ENCODE assay signal across 8 mouse cellular contexts in genomic region chr13:91807155-91807839, GRCm38 (mm10). TPM values are rescaled to one million over a fixed set of nuclear protein-coding genes. Genes with fewer than 3 reads are reported as not detected.
A peak's percentile ranks its signal among the peaks of the same experiment; 100 is the strongest.
DNase-seq lines count a peak whose midpoint lies in the region; ATAC-seq lines count a peak whose summit lies in the region.

Zcchc9 (minus strand) TSS chr13:91807705.

- peak; percentile 93 for DNase-seq in R1 (ENCODE audit: low read depth, low spot score)
- peak; percentile 94 for DNase-seq in cerebellum, postnatal 25 days
- peak; percentile 89 to 94 for DNase-seq in frontal cortex, postnatal 36 days (ENCODE audit: low spot score in 2 of 2)
- peak; percentile 85 for DNase-seq in left cerebral cortex, adult 11 months (ENCODE audit: low spot score)
- DNase-seq in lung, postnatal 4 days: peak; percentile 91 to 92
- peak; percentile 91 for DNase-seq in retina, postnatal 7 days (ENCODE audit: low read depth, low spot score)
- peak; percentile 82 for DNase-seq in urinary bladder, adult 2 months (ENCODE audit: low spot score)

- H3K27ac ChIP-seq in hindbrain, embryonic 15.5 days (replicated peaks): peak within 1 kb of the TSS; percentile 98

- ATAC-seq in hindbrain, embryonic 15.5 days (ENCODE audit: low FRiP score, low read depth): peak; percentile 99

- H3K9ac ChIP-seq in hindbrain, embryonic 15.5 days: peak within 1 kb of the TSS; percentile 99

- H3K9me3 ChIP-seq in hindbrain, embryonic 15.5 days: no peaks in the 10 kb centered on the region

- peaks cover 11% of the 10 kb centered on the region for H3K4me1 ChIP-seq in hindbrain, embryonic 15.5 days (replicated peaks)

- peak within 1 kb of the TSS; percentile 94 for H3K4me3 ChIP-seq in hindbrain, embryonic 15.5 days

- H3K4me2 ChIP-seq in hindbrain, embryonic 15.5 days: peak within 1 kb of the TSS; percentile 60

- no peaks in the 10 kb centered on the region for H3K27me3 ChIP-seq in hindbrain, embryonic 15.5 days

- peaks cover 17% of the 10 kb centered on the region for H3K36me3 ChIP-seq in hindbrain, embryonic 15.5 days

- under 1% methylated on average over 50 of the region's 50 CpGs for WGBS in hindbrain, embryonic 15.5 days

RNA-seq across cellular contexts. Expression of gene Zcchc9, which starts in this region (rescaled TPM):
- polyA plus RNA-seq in hindbrain, embryonic 15.5 days (2015; fragmentation: Nextera tagmentation; extraction: Ambion mirVana): 19.3 TPM in 2 replicates
- polyA plus RNA-seq in urinary bladder, adult 2 months (2012; rRNA removed): 26.4 and 28.3 TPM in 2 replicates

Comparison
In these comparisons a context has a peak if more than half of its experiments do, and no peak if none do; other contexts are left out.
1. Peak in every context shown above with its lines: DNase-seq, ATAC-seq, H3K4me3 ChIP-seq and H3K27ac ChIP-seq.